Mouse (Mus musculus) stomach, postnatal 0 days (tissue): Measurements from ENCODE around the gene Hoxd12.

Experiments
- CTCF ChIP-seq: IDR thresholded peaks from 2 replicates; pipeline ENCODE4 v1.5.1; 2016; ENCODE audit warnings: antibody characterized with exemption, low read depth, mild to moderate bottlenecking, moderate library complexity
- EP300 ChIP-seq: optimal IDR thresholded peaks from 2 replicates; pipeline ENCODE3; 2016; ENCODE audit warnings: antibody characterized with exemption

GRCm38 (mm10) chr2:74667842-74668357 is 6.9 kb upstream of the Hoxd12 start, which contains the start of gene Hoxd13:
- no peak for TF ChIP-seq CTCF
- TF ChIP-seq EP300 = no peak
